Comparison of ENCODE assay signal across 23 mouse cellular contexts in genomic region chr6:90610248-90610647, GRCm38 (mm10).
"Had no signal": no experiment of that assay in that cellular context is flagged by ENCODE, and none has a peak within 500 bp of the region (broad histone marks: within the 10 kb centered on the region; RNA-seq: fewer than 3 reads in every experiment).

No protein-coding gene starts in this region.

- H3K36me3 ChIP-seq: limb, embryonic 10.5 days; limb, embryonic 13.5 days; midbrain, embryonic 12.5 days; midbrain, embryonic 15.5 days; neural tube, embryonic 12.5 days; neural tube, embryonic 15.5 days had no signal

- H3K27ac ChIP-seq: kidney, postnatal 0 days; layer of hippocampus, adult 2 months; limb, embryonic 10.5 days; limb, embryonic 13.5 days; liver, embryonic 14.5 days; macrophage; midbrain, embryonic 12.5 days; midbrain, embryonic 15.5 days; neural tube, embryonic 12.5 days; neural tube, embryonic 15.5 days; stomach, postnatal 0 days had no signal

- H3K4me3 ChIP-seq: layer of hippocampus, adult 2 months; limb, embryonic 10.5 days; limb, embryonic 13.5 days; midbrain, embryonic 12.5 days; midbrain, embryonic 15.5 days; neural tube, embryonic 12.5 days; neural tube, embryonic 15.5 days had no signal

- H3K4me2 ChIP-seq: limb, embryonic 13.5 days; midbrain, embryonic 12.5 days; midbrain, embryonic 15.5 days; neural tube, embryonic 12.5 days; neural tube, embryonic 15.5 days had no signal

- H3K9ac ChIP-seq: limb, embryonic 13.5 days; liver, embryonic 14.5 days; midbrain, embryonic 12.5 days; midbrain, embryonic 15.5 days; neural tube, embryonic 12.5 days; neural tube, embryonic 15.5 days had no signal

- H3K27me3 ChIP-seq: midbrain, embryonic 15.5 days; neural tube, embryonic 12.5 days; neural tube, embryonic 15.5 days had no signal

- H3K9me3 ChIP-seq: limb, embryonic 10.5 days; limb, embryonic 13.5 days; midbrain, embryonic 12.5 days; midbrain, embryonic 15.5 days; neural tube, embryonic 12.5 days; neural tube, embryonic 15.5 days had no signal

- DNase-seq: kidney, adult 18-20 months; kidney, adult 9 months; kidney, postnatal 25 days; layer of hippocampus, adult 9-11 months; liver; lung, adult 2 months; right cerebral cortex, adult 18-20 months; right cerebral cortex, postnatal 14 days; right cerebral cortex, postnatal 4 days; thymus, adult 2 months; thymus, postnatal 14 days; thymus, postnatal 4 days had no signal

- ATAC-seq: midbrain, embryonic 15.5 days had no signal
